Mouse (Mus musculus) liver, postnatal 0 days (tissue): ENCODE data around the gene Crisp3. TPM values are rescaled to one million over a fixed set of nuclear protein-coding genes. Genes with fewer than 3 reads are reported as not detected.
"Not testable (repeated sequence)": the region's sequence is repeated elsewhere in the genome, so short reads cannot be mapped to it uniquely, and the experiment has no call there.

ENCODE experiments used
- ATAC-seq: fragments of 200-750 bp; cut with Nextera tagmentation; 2 replicates; pipeline ENCODE4 v1.8.0; 2017; ENCODE audit warnings: mild to moderate bottlenecking, moderate library complexity
- DNase-seq: peaks from one replicate; pipeline ENCODE4 v3.0.0-alpha.2; 2016
- H3K27ac ChIP-seq: fragments of 300-500 bp; sonication (generic); 2 replicates; pipeline ENCODE4 v1.5.1; 2014; ENCODE audit warnings: antibody characterized with exemption, moderate library complexity, mild to moderate bottlenecking, low read depth
- H3K27me3 ChIP-seq: fragments of 300-500 bp; sonication (generic); 2 replicates; pipeline ENCODE4 v1.6.1; 2014; ENCODE audit warnings: low read length, control low read depth, mixed read lengths; ENCODE audit not compliant: insufficient read depth
- H3K36me3 ChIP-seq: fragments of 300-500 bp; sonication (generic); replicated peaks from 2 replicates; pipeline ENCODE4 v1.6.1; 2014; ENCODE audit warnings: mild to moderate bottlenecking, control low read depth, low read length, moderate library complexity, mixed read lengths; ENCODE audit not compliant: insufficient read depth
- H3K4me1 ChIP-seq: fragments of 300-500 bp; sonication (generic); 2 replicates; pipeline ENCODE4 v1.6.1; 2014; ENCODE audit warnings: antibody characterized with exemption, mild to moderate bottlenecking, control low read depth; ENCODE audit not compliant: insufficient read depth
- H3K4me2 ChIP-seq: fragments of 300-500 bp; sonication (generic); 2 replicates; pipeline ENCODE4 v1.6.1; 2014; ENCODE audit warnings: low read depth, mild to moderate bottlenecking, low read length, moderate library complexity, mixed read lengths
- H3K4me3 ChIP-seq: fragments of 300-500 bp; sonication (generic); 2 replicates; pipeline ENCODE4 v1.5.1; 2014; ENCODE audit warnings: low read depth, low read length
- H3K9ac ChIP-seq: fragments of 300-500 bp; sonication (generic); replicated peaks from 2 replicates; pipeline ENCODE4 v1.6.1; 2014; ENCODE audit warnings: mild to moderate bottlenecking, moderate library complexity
- H3K9me3 ChIP-seq: fragments of 300-500 bp; sonication (generic); 2 replicates; pipeline ENCODE4 v1.6.1; 2016; ENCODE audit warnings: mild to moderate bottlenecking, control low read depth, low read length, mixed read lengths
- CTCF ChIP-seq: sonication (generic); IDR thresholded peaks from 2 replicates; pipeline ENCODE4 v1.5.1; 2016; ENCODE audit warnings: antibody characterized with exemption, low read depth
- EP300 ChIP-seq: IDR thresholded peaks from 2 replicates; pipeline ENCODE4 v1.6.1; 2016; ENCODE audit warnings: antibody characterized with exemption, low read depth, mild to moderate bottlenecking
- WGBS: fragments of 180-500 bp; shearing (Covaris S2); extraction: QIAGEN DNeasy Blood & Tissue Kit; methylation state at CpG from one replicate; pipeline ENCODE4 v1.1.7; 2014; ENCODE audit not compliant: insufficient replicate concordance; 5-methylcytosine and 5-hydroxymethylcytosine counted together
- polyA plus RNA-seq: library from polyadenylated mRNA; unstranded; fragments of >200 nt; fragmentation: Nextera tagmentation; extraction: Ambion mirVana; gene quantifications from 2 replicates; pipeline ENCODE4 v1.2.1, GENCODE M21; 2015

Gene Crisp3
- polyA plus RNA-seq, result not detected in 2 replicates

- Histone ChIP-seq H3K27ac (no peak within 1 kb of the TSS), H3K36me3 (no peaks in the 10 kb centered on the region), H3K9me3 (no peaks in the 10 kb centered on the region), H3K27me3 (no peaks in the 10 kb centered on the region), H3K4me3 (no peak within 1 kb of the TSS), H3K9ac (no peak within 1 kb of the TSS), H3K4me1 (no peaks in the 10 kb centered on the region), H3K4me2 (no peak within 1 kb of the TSS)
- no peak for ATAC-seq
- no peak for DNase-seq
- no peak for TF ChIP-seq EP300
- TF ChIP-seq CTCF, result no peak
Measured at GRCm38 (mm10) chr17:40242135-40242534, at the start of gene Crisp3. Gene Crisp3, minus strand, starts transcription at chr17:40242288.

- TF ChIP-seq CTCF, result no peak; the same call in 1 of the 2 replicates
- no peaks in the 10 kb centered on the region for H3K9me3 ChIP-seq
- no peaks in the 10 kb centered on the region for H3K27me3 ChIP-seq
- no peaks in the 10 kb centered on the region for H3K36me3 ChIP-seq
- no peak overlapping the region for H3K27ac ChIP-seq
- DNase-seq (no peak), ATAC-seq (no peak)
- no peak overlapping the region for H3K4me2 ChIP-seq
- H3K4me3 ChIP-seq, result no peak overlapping the region
- H3K9ac ChIP-seq, result no peak overlapping the region
- no peaks in the 10 kb centered on the region for H3K4me1 ChIP-seq
- WGBS, result 63% methylated on average over 2 of the region's 2 CpGs
Measured at GRCm38 (mm10) chr17:40285435-40285834, 43.3 kb upstream of the Crisp3 start.

- WGBS, result 63% methylated on average over 1 of the region's 1 CpGs
- H3K27me3 ChIP-seq, result no peaks in the 10 kb centered on the region
- no peak overlapping the region for H3K4me2 ChIP-seq
- TF ChIP-seq CTCF (no peak), EP300 (no peak)
- H3K36me3 ChIP-seq, result no peaks in the 10 kb centered on the region
- H3K27ac ChIP-seq, result no peak overlapping the region
- H3K4me1 ChIP-seq, result no peaks in the 10 kb centered on the region
- no peaks in the 10 kb centered on the region for H3K9me3 ChIP-seq
- H3K4me3 ChIP-seq, result no peak overlapping the region
- no peak for ATAC-seq
- no peak for DNase-seq
- H3K9ac ChIP-seq, result no peak overlapping the region
Measured at GRCm38 (mm10) chr17:40275519-40275918, 33.4 kb upstream of the Crisp3 start.

- no peaks in the 10 kb centered on the region for H3K36me3 ChIP-seq
- no peak overlapping the region for H3K4me3 ChIP-seq
- DNase-seq (no peak), ATAC-seq (no peak)
- WGBS, result 41% methylated on average over 1 of the region's 1 CpGs
- no peak overlapping the region for H3K27ac ChIP-seq
- H3K4me2 ChIP-seq, result no peak overlapping the region
- no peaks in the 10 kb centered on the region for H3K9me3 ChIP-seq
- no peaks in the 10 kb centered on the region for H3K27me3 ChIP-seq
- no peak overlapping the region for H3K9ac ChIP-seq
- H3K4me1 ChIP-seq, result no peaks in the 10 kb centered on the region
- TF ChIP-seq CTCF, result no peak
- no peak for TF ChIP-seq EP300
Measured at GRCm38 (mm10) chr17:40274906-40275470, 32.9 kb upstream of the Crisp3 start.

- Histone ChIP-seq H3K9ac (no peak overlapping the region), H3K4me1 (no peaks in the 10 kb centered on the region), H3K36me3 (no peaks in the 10 kb centered on the region), H3K4me2 (no peak overlapping the region), H3K4me3 (no peak overlapping the region), H3K27ac (no peak overlapping the region), H3K9me3 (no peaks in the 10 kb centered on the region), H3K27me3 (no peaks in the 10 kb centered on the region)
- 19% methylated on average over 1 of the region's 1 CpGs for WGBS
- ATAC-seq (no peak), DNase-seq (no peak)
- TF ChIP-seq EP300 (no peak), CTCF (no peak)
Measured at GRCm38 (mm10) chr17:40252487-40252886, 10.4 kb upstream of the Crisp3 start.

- no peak within 1 kb of the TSS for H3K4me3 ChIP-seq
- WGBS, result 64% methylated on average over 4 of the region's 4 CpGs
- no peak within 1 kb of the TSS for H3K4me2 ChIP-seq
- H3K27ac ChIP-seq, result no peak within 1 kb of the TSS
- no peaks in the 10 kb centered on the region for H3K9me3 ChIP-seq
- DNase-seq (no peak), ATAC-seq (no peak)
- no peak within 1 kb of the TSS for H3K9ac ChIP-seq
- H3K4me1 ChIP-seq, result no peaks in the 10 kb centered on the region
- no peaks in the 10 kb centered on the region for H3K36me3 ChIP-seq
- H3K27me3 ChIP-seq, result no peaks in the 10 kb centered on the region
- TF ChIP-seq CTCF (no peak), EP300 (no peak)
Measured at GRCm38 (mm10) chr17:40208540-40208939, 33.5 kb downstream of the Crisp3 start, which contains the start of gene Pgk2. Gene Pgk2, minus strand, starts transcription at chr17:40208640.

GRCm38 (mm10) chr17:40201803-40202202 is 40.3 kb downstream of the Crisp3 start:
- H3K4me3 ChIP-seq, DNase-seq, H3K27me3 ChIP-seq, H3K36me3 ChIP-seq, H3K9ac ChIP-seq, H3K27ac ChIP-seq, H3K9me3 ChIP-seq, H3K4me2 ChIP-seq, H3K4me1 ChIP-seq, ATAC-seq: not testable (repeated sequence)
- TF ChIP-seq CTCF, result peak; percentile 20

GRCm38 (mm10) chr17:40190192-40190591 is 51.9 kb downstream of the Crisp3 start:
- not testable (repeated sequence) for ATAC-seq, H3K27ac ChIP-seq, H3K9me3 ChIP-seq, H3K4me1 ChIP-seq, H3K9ac ChIP-seq, H3K4me2 ChIP-seq, H3K4me3 ChIP-seq, H3K27me3 ChIP-seq, H3K36me3 ChIP-seq, DNase-seq
- WGBS, result 66% methylated on average over 4 of the region's 4 CpGs
